Mouse (Mus musculus) lung, adult 18-20 months (tissue): ENCODE measurements around the gene Cltc.
A peak's percentile ranks its signal among the peaks of the same experiment; 100 is the strongest.
"Not testable (repeated sequence)": the region's sequence is repeated elsewhere in the genome, so short reads cannot be mapped to it uniquely, and the experiment has no call there.

Experiments used
- DNase-seq, 2 experiments: peaks; one replicate each; pipeline ENCODE4 v3.0.0; 2022; ENCODE audit warnings: mixed read lengths in 2 of 2

Cltc gene

DNA sequence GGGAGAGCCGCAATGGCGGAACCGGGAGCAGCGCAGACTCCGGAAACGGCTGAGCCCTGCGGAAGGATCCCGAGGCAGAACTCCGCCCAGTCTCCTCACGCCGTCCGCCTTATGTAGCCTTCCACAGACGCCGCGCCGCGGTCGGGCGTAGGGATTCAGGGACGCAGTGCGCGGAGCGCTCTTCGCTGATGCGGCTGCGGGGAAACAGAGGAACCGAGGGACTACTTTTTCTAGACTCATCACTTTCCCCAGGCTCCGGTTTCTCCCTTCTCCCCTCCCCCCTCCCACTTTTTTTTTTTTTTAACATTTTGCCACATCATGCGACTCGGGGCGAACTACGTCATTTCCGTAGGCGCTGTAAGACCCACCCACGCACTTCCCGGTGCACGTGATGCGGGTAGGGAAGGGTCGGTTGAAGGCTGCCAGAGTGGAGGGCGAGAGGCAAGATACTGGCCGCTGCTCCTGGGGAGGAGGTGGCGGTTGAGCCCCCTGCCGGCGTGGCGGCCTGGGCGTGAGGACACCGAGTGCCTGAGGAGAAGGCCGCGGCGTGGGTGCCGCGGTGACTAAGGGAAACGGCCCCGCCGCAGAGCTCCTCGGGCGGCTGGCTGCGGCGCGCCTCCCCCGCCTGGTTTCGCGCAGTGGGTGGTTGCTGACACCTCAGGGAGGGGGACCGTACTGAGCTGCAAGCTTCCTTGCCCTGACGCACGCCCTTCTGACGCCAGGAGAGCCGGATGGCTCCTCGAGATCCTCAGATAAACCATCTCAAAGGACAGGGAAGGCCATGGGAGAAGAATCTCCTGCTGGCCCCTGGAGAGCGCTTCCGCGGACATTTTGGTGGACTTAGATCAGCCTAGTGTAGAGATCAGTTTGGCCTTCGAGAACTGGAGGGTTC is at the start of gene Cltc:
Cltc (minus strand) TSS at position 86 of the 892 bp plus-strand sequence.
- peak; percentile 96 to 97 for DNase-seq

DNA sequence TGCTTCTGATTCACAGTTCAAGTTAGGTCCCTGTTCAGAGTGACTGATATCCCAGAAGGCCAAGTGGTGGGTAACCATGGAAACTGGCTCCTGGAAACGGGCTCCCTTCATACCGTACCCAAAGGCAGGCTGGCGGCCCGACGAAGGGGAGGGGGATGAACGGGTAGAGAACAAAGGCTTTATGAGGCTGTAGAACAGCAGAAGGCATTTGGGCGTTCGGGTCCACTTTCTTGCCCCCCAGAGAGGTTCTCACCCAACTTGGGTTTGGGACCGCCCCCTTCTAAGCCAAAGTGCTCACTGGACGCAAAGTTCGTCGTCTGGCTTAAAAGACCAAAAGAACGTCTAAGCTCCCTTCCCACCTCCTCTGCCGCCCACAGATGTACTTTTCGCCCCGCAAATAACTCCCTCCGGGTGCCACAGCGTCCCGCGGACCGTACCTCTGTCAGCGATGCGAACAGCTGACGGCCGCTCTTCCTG is 49.7 kb upstream of the Cltc start:
- DNase-seq, result peak; percentile 44 to 66

DNA sequence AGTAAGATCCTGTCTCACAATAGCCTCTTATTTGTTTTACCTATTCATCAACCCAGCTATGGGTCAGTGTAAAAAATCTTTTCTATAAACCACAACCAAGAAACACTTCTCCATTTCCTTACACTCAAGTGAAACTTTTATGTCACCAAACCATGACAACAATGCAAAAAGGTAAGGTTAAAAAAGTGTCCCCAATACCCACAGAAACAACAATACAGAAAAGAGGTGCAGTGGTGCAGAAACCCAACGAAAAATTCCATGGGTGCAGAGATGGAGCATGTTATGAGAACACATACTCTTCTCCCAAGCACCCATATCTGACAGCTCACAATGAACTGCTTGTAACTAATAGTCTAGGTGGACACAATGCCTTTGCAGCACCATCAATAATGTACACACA is 36.8 kb upstream of the Cltc start:
- no peak for DNase-seq

DNA sequence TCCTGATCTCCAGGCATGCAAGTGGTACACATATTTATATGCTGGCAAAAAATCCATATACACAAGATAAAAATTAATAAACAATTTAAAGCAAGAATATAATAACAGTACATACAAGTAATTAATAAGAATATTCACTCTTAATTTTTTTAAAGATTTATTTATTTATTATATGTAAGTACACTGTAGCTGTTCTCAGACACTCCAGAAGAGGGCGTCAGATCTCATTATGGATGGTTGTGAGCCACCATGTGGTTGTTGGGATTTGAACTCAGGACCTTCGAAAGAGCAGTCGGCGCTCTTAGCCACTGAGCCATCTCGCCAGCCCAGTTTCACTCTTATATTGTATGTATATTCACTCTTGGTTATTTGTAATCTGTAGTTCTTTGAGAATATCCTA is 30.1 kb upstream of the Cltc start:
- not testable (repeated sequence) for DNase-seq

DNA sequence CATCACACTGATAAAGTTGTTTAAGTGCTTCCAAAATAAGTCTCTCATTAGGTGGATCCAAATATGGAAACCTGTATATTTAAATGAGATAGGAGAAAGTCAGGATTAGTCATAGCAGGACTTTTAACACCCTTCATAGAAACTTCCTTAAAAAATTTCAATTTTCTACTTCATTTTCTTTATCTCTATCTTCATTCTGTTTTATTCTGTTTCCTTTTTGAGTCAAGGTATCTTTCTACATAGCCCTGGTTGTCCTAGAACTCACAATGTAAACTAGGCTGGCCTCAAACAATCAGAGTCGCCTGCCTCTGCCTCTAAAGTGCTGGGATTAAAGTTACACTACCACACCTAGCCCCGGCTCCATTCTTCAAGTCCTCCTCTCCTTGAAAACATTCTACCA is 28.4 kb upstream of the Cltc start:
- no peak for DNase-seq

DNA sequence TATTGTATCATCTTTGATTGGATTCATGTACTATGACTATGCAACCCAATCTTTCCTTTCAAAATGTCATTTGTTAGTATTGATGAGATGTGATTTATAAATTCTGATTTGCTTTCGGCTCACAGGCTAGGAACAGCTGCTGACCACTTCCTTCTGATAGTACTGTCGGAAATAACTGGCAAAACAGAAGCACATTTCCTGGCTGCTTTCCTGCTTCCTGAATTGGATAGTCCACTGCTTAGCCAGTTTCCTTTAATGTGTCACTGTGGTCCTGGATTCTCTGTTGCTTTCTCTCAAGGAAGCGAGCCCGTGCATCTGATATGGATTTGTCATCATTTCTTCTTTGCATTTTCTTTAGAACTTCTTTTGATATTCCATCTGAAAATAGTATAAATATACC is 12.5 kb upstream of the Cltc start:
- peak; percentile 9 to 36 for DNase-seq

DNA sequence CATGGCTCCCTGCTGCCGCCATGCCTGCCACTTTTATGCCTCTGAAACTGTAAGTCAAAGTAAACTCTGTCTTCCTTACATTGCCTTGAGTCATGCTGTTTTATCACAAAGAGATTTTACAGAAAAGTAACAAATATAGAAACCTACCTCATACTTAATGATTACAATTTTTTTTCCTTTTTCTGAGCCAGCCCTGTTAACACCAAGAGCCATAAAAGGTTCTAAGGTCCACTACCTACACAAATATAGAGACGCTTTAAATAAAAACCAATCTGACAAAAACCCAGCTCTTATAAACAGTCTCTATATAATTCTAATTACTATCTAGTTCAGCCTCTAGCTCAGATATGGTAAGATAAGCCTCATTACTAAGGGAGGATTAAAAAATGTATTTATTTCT is 7.1 kb upstream of the Cltc start:
- DNase-seq, result no peak

DNA sequence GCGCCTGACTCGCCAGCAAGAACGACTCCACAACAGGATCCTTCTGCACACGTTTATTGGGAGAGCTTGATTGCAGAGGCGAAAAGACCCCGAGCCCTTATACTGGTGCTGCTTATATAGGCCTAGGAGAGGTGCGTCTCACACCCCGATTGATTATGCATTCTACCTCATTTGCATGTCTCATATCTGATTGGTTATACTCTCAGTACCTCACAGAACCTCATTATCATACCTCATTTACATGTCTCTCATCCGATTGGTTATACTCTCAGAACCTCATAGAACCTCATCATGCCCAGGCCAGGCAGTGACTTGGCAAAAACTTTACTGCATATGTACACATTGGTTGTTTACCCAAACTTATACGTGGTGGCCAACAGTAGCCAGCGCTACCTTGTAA is 5.8 kb upstream of the Cltc start:
- not testable (repeated sequence) for DNase-seq

DNA sequence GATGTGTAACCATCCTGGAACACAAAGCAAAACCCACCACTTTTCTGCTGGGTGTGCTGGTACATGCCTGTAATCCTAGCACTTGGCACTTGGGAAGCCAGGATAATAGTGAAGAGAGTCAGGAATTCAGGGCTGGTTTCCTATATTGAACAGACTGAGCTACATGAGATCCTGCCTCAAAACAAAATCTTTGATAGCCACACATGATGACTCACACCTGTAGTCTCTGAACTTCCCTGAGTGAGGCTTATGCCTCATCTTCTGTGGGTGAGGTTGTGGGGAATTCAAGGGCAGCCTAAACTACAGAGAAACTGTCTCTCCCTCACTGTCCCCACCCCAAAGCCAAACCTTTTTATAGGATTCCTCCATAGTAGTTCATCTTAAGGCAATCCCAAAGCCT is 3.0 kb upstream of the Cltc start:
- DNase-seq, result no peak

DNA sequence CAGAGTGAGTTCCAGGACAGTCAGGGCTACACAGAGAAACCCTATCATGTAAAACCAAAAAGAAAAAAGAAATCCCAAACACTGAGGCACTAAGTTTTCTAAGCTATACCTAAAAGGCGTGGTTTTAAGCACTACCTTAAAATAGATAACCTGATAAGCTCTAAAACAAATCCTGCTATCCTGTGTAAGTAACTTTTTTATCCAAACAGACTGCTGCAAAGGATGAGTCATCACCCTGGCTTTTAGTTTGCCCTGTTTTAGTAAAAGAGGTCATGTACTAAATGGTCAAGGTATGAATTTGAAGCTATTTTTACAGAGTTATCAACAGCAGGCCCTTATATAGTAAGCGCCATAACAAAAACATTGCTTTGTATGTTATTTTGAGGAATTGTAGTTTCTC is 2.5 kb upstream of the Cltc start:
- no peak for DNase-seq

DNA sequence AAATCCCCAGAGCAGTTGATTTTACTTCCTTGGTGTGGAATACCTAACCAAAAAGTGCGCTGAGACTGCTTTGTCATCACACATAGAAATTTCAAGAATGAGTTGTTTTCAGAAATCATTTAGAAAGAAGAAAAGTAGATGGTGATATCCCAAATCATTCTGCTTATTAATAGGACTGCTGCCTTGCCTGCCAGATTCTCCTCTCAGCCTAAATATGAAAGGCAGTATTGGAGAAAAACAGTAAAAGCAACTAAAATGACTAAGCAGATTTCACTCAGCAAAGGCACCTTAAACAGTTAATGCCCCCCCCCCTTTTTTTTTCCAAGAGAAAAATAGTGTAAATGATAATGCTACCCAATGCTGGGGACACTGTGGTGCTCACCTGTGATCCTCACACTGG is 1.9 kb upstream of the Cltc start:
- no peak for DNase-seq

DNA sequence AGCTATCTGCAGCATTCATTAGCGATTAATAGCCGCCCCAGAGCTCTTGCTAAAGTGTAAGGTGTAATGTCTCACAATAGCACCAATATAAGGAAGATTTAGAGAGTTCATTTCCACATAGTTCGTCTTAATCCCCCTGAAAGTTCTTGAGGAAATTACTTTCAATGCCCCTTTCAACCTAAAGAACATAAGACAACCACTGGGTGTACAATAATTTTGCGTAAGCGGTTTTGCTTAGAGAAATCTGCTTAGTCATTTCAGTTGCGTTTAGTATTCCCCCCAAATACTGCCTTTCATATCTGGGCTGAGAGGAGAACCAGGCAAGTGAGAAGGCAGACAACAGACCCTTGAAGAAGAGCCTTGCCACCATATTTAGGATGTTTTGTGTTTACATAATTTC is 1.2 kb upstream of the Cltc start:
- no peak for DNase-seq

DNA sequence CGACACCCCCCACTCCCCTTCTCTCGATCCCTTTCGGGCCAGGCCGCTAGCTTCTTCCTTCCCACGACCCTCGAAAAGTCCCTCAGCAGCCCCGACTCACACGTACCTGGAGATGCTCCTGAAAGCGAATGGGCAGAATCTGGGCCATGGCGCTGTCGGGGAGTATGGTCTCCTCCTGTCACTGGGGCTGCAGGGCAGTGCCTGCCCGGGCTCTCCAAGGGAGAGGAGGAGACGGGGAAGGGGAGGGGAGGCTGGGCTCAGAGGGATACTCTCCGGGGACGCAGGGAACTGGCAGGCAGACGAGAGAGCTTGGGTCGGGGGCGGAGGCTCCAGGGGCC is 254 bp downstream of the Cltc start:
- no peak for DNase-seq

DNA sequence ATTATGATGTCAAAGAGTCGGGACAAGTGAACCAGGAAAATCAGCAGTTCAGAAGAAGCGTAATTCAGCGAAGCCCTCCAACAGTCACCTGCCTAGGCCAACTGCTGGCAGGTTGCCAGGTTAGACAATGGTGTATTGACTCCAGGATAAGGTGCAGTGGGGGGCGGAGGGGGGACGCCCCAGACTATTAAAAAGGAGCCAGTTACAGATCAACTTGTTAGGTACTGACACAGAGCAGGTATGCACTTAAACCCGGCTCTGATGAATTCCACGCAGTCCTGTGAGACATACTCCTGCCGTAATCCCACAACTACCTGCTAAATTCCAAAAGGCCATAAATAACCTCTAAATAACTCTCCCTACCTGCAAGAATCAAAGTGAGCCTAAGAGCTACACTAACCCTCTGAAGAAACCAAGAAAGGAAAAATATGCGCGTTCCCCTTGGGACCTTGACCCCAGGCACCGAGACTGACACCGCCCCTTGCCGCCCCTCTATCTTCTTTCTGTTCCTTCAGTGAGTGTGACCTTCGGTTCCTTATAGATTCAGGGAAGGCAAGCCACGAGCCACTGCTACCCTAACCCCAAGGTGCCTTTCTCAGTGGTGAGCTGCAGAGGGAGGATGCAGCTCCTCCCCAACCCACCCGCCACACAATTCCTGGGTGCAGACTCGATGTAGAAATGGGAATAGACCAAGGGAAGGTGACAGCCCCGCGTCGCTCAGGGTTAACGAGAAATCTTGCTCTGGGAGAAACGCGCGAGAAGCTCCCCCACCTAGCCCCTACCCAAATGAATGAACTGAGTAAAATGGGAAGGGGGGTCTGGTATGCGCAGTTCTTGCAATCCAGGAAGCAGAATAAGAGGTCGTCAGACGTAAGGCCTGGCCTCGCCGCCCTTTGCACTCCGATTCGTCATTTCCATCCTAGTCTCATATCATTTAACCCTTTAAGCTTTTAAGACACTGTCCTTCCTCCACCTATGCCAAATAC is 916 bp downstream of the Cltc start:
- peak; percentile 45 to 52 for DNase-seq

DNA sequence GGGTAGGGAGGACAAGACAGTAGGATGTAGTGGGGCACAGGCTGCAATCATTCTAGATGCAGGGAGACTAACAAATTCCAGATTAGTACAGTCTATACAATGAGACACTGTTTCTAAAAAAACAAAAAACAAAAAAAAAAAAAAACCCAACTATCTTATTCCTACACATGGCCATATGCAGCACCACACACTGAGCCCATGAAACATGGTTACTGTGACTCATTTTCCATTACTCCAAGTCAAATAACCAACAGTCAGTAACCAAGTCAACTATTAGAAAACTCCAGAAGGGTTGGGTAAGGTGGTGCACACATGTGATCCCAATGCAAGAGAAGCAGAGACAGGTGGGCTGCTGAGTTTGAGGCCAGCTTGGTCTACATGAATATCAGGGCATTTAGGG is 5.0 kb downstream of the Cltc start:
- DNase-seq, result no peak

DNA sequence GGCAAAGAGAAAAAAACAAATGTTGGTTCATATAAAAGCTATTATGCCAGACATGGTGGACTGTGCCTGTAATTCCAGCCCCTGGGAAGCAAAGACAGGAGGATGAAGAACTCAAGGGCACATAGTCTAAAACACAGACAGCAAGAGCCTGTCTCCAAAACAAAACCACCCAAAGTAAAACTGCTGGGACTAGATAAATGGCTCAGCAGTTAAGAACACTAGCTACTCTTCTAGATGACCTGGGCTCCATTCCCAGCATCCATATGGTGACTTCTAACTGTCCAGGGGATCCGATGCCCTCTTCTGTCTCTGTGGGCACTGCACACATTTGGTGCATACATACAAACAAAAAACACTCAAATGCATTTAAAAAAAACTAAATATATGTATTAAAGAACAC is 6.4 kb downstream of the Cltc start:
- no peak for DNase-seq

DNA sequence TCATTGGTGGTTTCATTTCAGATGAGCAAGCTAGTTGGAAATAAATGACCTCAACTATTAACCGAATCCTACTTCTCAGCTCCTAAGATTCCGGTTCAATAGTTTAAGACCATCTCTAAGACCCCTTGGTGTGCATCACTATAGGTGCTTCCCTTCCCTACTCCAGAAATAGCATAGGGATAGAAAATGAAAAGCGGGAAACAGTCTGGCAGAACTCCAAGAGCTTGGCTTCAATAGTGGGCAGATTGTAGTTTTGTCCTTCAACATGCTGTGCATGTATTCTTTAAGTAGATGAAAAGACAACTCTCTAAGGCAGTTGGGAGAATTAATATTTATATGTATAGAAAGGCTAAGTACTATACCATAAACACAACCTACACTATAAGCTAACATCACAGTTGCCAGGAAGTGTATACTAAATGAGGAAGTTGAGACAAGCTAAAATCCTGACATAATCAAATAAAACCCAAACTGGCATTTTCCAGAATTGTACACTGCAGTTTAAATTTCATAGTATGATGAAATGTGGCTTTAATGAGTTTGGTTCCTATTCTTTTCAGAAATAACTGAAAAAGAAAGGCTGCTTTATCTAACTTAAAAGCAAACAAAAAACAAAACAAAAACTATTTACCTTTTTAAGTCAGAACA is 7.5 kb downstream of the Cltc start:
- no peak for DNase-seq

DNA sequence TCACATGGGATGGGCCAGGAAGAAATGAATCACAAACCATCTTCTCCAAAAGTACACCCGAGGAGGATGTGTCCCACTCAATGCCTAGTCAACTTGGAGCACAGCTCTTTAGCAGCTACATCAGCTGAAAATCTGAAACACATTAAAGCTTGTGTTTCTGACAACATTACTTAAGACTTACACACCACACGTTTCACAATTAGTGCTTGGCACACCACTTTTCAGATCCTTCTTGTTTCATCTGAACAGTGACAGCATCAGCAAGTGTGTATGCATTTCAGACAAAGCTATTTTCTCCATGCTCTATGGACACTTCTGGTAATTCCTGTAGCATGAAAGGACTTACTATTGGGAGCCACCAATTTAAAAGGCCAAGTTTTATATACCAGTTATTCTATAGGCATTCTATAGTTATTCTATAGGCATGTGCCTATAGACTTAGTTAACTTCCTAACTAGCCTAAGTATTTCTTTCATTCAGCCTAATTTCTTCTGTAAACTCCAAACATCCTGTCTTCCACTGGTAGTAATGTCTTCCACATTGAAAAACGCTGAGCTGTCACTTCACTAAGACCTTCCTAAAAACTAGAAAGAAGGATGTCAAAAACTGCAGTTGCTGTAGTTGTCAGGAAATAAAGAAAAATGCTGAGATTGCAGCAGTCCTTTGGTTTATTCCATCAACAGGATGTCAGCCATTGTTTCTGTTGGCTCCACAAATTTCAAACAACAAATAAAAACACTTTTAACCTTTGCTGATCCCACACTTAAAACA is 11.5 kb downstream of the Cltc start:
- DNase-seq, result no peak

DNA sequence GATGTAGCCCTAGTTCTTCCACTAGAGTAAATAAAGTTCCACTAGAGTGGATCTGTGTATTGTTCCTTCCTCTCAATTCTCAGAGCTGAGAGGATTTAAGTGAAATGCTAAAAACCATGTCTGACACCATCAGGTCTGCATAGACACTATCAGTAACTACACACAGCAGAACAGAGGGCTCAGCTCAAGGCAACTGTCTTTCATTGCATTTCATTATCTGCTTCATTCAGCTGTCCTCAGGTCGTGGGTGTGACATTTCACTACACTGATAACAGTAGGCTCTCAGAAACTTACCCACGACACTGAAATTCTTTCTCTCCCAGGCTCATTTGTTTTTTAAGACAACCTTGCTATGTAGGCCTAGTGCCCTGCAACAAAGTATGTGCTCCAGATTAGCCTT is 14.8 kb downstream of the Cltc start:
- DNase-seq, result no peak

DNA sequence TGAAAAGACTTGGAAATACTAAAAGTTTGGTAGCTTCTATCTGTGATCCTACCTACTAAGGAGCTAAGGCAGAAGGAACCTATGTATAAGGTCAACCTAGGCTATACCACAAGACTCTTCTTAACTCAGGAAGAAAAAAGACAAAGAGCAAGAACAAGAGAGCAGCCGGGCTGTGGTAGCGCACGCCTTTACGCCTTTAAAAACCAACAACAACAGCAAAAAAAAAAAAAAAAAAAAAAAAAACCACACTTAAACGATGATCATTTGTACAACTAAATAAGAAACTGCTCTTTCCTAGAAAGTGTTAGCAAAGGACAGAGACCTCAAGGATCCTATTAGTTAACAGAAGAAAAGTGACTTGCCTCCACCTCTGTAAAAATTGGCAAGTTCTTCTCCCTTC is 15.9 kb downstream of the Cltc start:
- no peak for DNase-seq

DNA sequence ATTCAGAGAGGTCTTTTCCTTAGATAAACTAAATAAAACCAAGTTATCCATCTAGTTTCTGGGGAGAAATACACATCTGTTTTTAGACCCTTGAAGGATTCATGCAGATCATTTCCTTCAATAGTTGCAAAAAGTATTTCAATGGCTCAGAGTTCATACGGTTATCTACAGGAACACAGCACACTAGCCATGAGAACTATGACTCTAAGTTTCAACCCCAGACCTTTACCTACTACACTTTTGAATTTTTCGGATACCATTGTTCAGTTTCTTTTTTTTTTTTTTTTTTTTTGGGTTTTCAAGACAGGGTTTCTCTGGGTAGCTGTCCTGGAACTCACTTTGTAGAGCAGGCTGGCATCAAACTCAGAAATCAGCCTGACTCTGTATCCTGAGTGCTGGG is 17.9 kb downstream of the Cltc start:
- no peak for DNase-seq

DNA sequence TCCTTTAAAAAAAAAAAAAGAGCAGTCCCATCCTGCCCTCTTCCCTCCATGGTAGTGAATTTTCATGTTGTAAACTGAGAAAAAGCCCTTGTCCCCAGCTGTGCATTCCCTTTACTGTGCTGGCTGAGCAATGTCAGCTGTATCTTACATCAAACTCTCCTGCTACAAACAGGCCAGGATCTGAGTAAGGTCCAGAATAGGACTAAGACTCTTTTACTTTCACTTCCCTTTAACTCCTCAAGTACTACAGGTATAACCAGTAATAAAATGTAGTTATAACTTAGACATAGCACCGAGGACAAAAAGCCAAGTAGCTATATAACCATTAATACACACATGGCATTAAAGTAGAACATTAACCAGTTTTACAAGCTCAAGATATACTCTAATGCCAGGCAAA is 18.4 kb downstream of the Cltc start:
- DNase-seq, result no peak
